Mouse (Mus musculus) right cerebral cortex, postnatal 14 days (tissue): Measurements from ENCODE around the gene Ocln.
"Not testable (repeated sequence)": the region's sequence is repeated elsewhere in the genome, so short reads cannot be mapped to it uniquely, and the experiment has no call there.

Experiments
- DNase-seq: peaks from one replicate; pipeline ENCODE4 v3.0.0; 2022

Gene Ocln

GRCm38 (mm10) chr13:100543011-100543767 lies 9.3 kb downstream of the Ocln start:
- DNase-seq: no peak

- no peak for DNase-seq
Measured at GRCm38 (mm10) chr13:100536149-100536548, 16.4 kb downstream of the Ocln start.

- no peak for DNase-seq
Measured at GRCm38 (mm10) chr13:100532788-100533365, 19.6 kb downstream of the Ocln start.

GRCm38 (mm10) chr13:100526649-100527038 lies 25.9 kb downstream of the Ocln start:
- no peak for DNase-seq

GRCm38 (mm10) chr13:100525935-100526648 lies 26.4 kb downstream of the Ocln start:
- peak; percentile 9 for DNase-seq

- no peak for DNase-seq
Measured at GRCm38 (mm10) chr13:100524896-100525295, 27.6 kb downstream of the Ocln start.

- no peak for DNase-seq
Measured at GRCm38 (mm10) chr13:100523698-100524097, 28.8 kb downstream of the Ocln start.

- no peak for DNase-seq
Measured at GRCm38 (mm10) chr13:100521724-100522591, 30.6 kb downstream of the Ocln start.

GRCm38 (mm10) chr13:100519162-100519561 lies 33.4 kb downstream of the Ocln start:
- no peak for DNase-seq

GRCm38 (mm10) chr13:100518191-100518590 lies 34.3 kb downstream of the Ocln start:
- no peak for DNase-seq

- DNase-seq: no peak
Measured at GRCm38 (mm10) chr13:100517652-100518153, 34.8 kb downstream of the Ocln start.

- DNase-seq: no peak
Measured at GRCm38 (mm10) chr13:100516213-100517105, 36.1 kb downstream of the Ocln start.

GRCm38 (mm10) chr13:100512792-100513191 lies 39.7 kb downstream of the Ocln start:
- no peak for DNase-seq

- DNase-seq: no peak
Measured at GRCm38 (mm10) chr13:100511860-100512364, 40.6 kb downstream of the Ocln start.

- DNase-seq: no peak
Measured at GRCm38 (mm10) chr13:100511146-100511859, 41.2 kb downstream of the Ocln start.

- not testable (repeated sequence) for DNase-seq
Measured at GRCm38 (mm10) chr13:100499625-100500024, 52.9 kb downstream of the Ocln start.

GRCm38 (mm10) chr13:100495337-100495736 lies 57.2 kb downstream of the Ocln start:
- DNase-seq: no peak

- DNase-seq: not testable (repeated sequence)
Measured at GRCm38 (mm10) chr13:100494370-100494769, 58.1 kb downstream of the Ocln start.

GRCm38 (mm10) chr13:100493313-100493712 lies 59.2 kb downstream of the Ocln start:
- no peak for DNase-seq

- peak; percentile 85 for DNase-seq
Measured at GRCm38 (mm10) chr13:100492061-100492787, 60.3 kb downstream of the Ocln start, which contains the start of gene Gtf2h2. Gene Gtf2h2, minus strand, starts transcription at chr13:100492579.
